Comparison of ENCODE assay signal across 20 mouse cellular contexts in genomic region chr6:149383531-149383930, GRCm38 (mm10).
"Had no signal": no experiment of that assay in that cellular context is flagged by ENCODE, and none has a peak within 500 bp of the region (broad histone marks: within the 10 kb centered on the region; RNA-seq: fewer than 3 reads in every experiment).

No protein-coding gene starts in this region.

- DNase-seq: kidney, postnatal 4 days; left cerebral cortex, postnatal 4 days; lung, adult 18-20 months; lung, postnatal 10 days; lung, postnatal 36 days; retina, postnatal 1 day; thymus, adult 18-20 months; thymus, postnatal 36 days had no signal

- H3K36me3 ChIP-seq: intestine, embryonic 15.5 days; limb, embryonic 12.5 days; limb, embryonic 15.5 days; lung, embryonic 15.5 days; midbrain, embryonic 10.5 days; midbrain, embryonic 13.5 days; neural tube, embryonic 13.5 days had no signal

- H3K4me2 ChIP-seq: intestine, embryonic 15.5 days; limb, embryonic 12.5 days; limb, embryonic 15.5 days; liver, embryonic 11.5 days; lung, embryonic 15.5 days; midbrain, embryonic 13.5 days; neural tube, embryonic 13.5 days had no signal

- H3K4me3 ChIP-seq: intestine, embryonic 15.5 days; limb, embryonic 12.5 days; limb, embryonic 15.5 days; lung, embryonic 15.5 days; megakaryocyte, embryonic 14.5 days; midbrain, embryonic 10.5 days; midbrain, embryonic 13.5 days; myocyte; neural tube, embryonic 13.5 days had no signal

- H3K9ac ChIP-seq: intestine, embryonic 15.5 days; limb, embryonic 12.5 days; limb, embryonic 15.5 days; liver, embryonic 14.5 days; lung, embryonic 15.5 days; midbrain, embryonic 13.5 days; neural tube, embryonic 13.5 days had no signal

- H3K27ac ChIP-seq: intestine, embryonic 15.5 days; limb, embryonic 12.5 days; limb, embryonic 15.5 days; liver, embryonic 14.5 days; lung, embryonic 15.5 days; midbrain, embryonic 10.5 days; midbrain, embryonic 13.5 days; neural tube, embryonic 13.5 days had no signal

- H3K4me1 ChIP-seq: intestine, embryonic 15.5 days; limb, embryonic 12.5 days; limb, embryonic 15.5 days; lung, embryonic 15.5 days; megakaryocyte, embryonic 14.5 days; midbrain, embryonic 10.5 days; midbrain, embryonic 13.5 days; neural tube, embryonic 13.5 days had no signal

- H3K9me3 ChIP-seq: intestine, embryonic 15.5 days; limb, embryonic 12.5 days; limb, embryonic 15.5 days; lung, embryonic 15.5 days; megakaryocyte, embryonic 14.5 days; midbrain, embryonic 10.5 days; midbrain, embryonic 13.5 days; neural tube, embryonic 13.5 days had no signal

- ATAC-seq: intestine, embryonic 15.5 days; midbrain, embryonic 13.5 days; midbrain, embryonic 16.5 days had no signal

- H3K27me3 ChIP-seq: intestine, embryonic 15.5 days; limb, embryonic 12.5 days; limb, embryonic 15.5 days; lung, embryonic 15.5 days; megakaryocyte, embryonic 14.5 days; midbrain, embryonic 13.5 days; neural tube, embryonic 13.5 days had no signal
